14 mouse cellular contexts compared by ENCODE assay signal in the genomic region with DNA sequence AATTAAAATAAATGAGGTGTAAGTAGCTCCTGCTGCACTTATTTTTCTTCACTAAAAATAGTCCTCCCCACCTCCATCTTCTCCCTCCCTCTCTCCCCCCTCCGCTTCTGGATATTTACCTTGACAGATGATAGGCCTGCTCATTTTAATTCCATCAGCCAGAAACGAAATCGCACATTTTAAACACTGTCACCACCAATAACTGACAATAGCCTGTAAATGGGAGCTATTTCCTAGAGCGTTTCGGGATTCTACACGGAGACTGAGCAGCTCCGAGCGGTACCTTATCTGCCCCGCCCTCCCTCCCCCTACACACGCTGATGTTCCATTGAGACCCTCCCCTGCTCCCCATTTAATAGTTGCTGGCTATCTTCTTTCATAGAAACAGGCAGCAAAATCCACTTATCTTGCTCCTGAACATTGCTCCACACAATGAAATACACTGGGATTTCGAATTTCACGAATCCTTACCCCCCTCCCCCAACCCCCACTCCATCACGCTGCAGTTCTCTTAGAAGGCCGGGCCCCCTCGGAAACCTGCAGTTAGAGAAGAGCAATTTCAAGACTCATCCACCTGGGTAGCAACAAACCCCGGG. TPM values are rescaled to one million over a fixed set of nuclear protein-coding genes. Genes with fewer than 3 reads are reported as not detected.
DNase-seq lines count a peak whose midpoint lies in the region; ATAC-seq lines count a peak whose summit lies in the region.
"Had no signal": no experiment of that assay in that cellular context is flagged by ENCODE, and none has a peak within 500 bp of the region (broad histone marks: within the 10 kb centered on the region; RNA-seq: fewer than 3 reads in every experiment).

No protein-coding gene starts in this region.

- H3K9ac ChIP-seq in kidney, embryonic 15.5 days = no peak overlapping the region
- H3K9ac ChIP-seq in hindbrain, embryonic 16.5 days (ENCODE audit: low read depth, low read length) = peak overlapping the region; percentile 35; the same call in 1 of the 2 replicates
- H3K9ac ChIP-seq in midbrain, embryonic 16.5 days (ENCODE audit: low read depth, low read length) = peak overlapping the region; percentile 21; the same call in 1 of the 2 replicates

- no peak for ATAC-seq in kidney, embryonic 15.5 days (replicated peaks; ENCODE audit: low FRiP score)
- no peak for ATAC-seq in hindbrain, embryonic 16.5 days
- no peak for ATAC-seq in midbrain, embryonic 16.5 days

- peaks cover 93% of the 10 kb centered on the region for H3K27me3 ChIP-seq in kidney, embryonic 15.5 days
- peaks cover 93% of the 10 kb centered on the region for H3K27me3 ChIP-seq in forebrain, embryonic 10.5 days (ENCODE audit: poor library complexity, severe bottlenecking)
- peaks cover 5% of the 10 kb centered on the region; the same call in 1 of the 2 replicates for H3K27me3 ChIP-seq in hindbrain, embryonic 16.5 days (replicated peaks; ENCODE audit: control insufficient read depth, insufficient read depth, low read length)
- no peaks in the 10 kb centered on the region; the same call in 1 of the 2 replicates for H3K27me3 ChIP-seq in midbrain, embryonic 16.5 days (ENCODE audit: control insufficient read depth, insufficient read depth, low read depth, low read length)

- H3K27ac ChIP-seq in kidney, embryonic 15.5 days = no peak overlapping the region
- no peak overlapping the region for H3K27ac ChIP-seq in forebrain, embryonic 10.5 days
- no peak overlapping the region for H3K27ac ChIP-seq in hindbrain, embryonic 16.5 days (ENCODE audit: low read depth, low read length)
- peak overlapping the region; percentile 6; the same call in 1 of the 2 replicates for H3K27ac ChIP-seq in midbrain, embryonic 16.5 days (ENCODE audit: low read length)
- H3K27ac ChIP-seq: left cerebral cortex, adult 2 months had no signal

- H3K9me3 ChIP-seq in kidney, embryonic 15.5 days (replicated peaks) = 0 out of 2 replicates have a peak, but pooled peaks cover 5% of the 10 kb centered on the region
- peaks cover 6% of the 10 kb centered on the region for H3K9me3 ChIP-seq in forebrain, embryonic 10.5 days
- no peaks in the 10 kb centered on the region for H3K9me3 ChIP-seq in hindbrain, embryonic 16.5 days (ENCODE audit: control insufficient read depth, low read length)
- H3K9me3 ChIP-seq in midbrain, embryonic 16.5 days (replicated peaks; ENCODE audit: control insufficient read depth, low read length, poor library complexity, severe bottlenecking) = no peaks in the 10 kb centered on the region

- H3K36me3 ChIP-seq in kidney, embryonic 15.5 days = no peaks in the 10 kb centered on the region
- H3K36me3 ChIP-seq in forebrain, embryonic 10.5 days (replicated peaks) = no peaks in the 10 kb centered on the region
- H3K36me3 ChIP-seq in hindbrain, embryonic 16.5 days (ENCODE audit: control insufficient read depth, insufficient read depth, low read length) = no peaks in the 10 kb centered on the region
- no peaks in the 10 kb centered on the region for H3K36me3 ChIP-seq in midbrain, embryonic 16.5 days (ENCODE audit: control insufficient read depth, insufficient read depth, low read length)

- peaks cover 5% of the 10 kb centered on the region; the same call in 1 of the 2 replicates for H3K4me1 ChIP-seq in kidney, embryonic 15.5 days
- peaks cover 60% of the 10 kb centered on the region for H3K4me1 ChIP-seq in forebrain, embryonic 10.5 days
- H3K4me1 ChIP-seq in hindbrain, embryonic 16.5 days (ENCODE audit: control insufficient read depth, insufficient read depth, low read depth, low read length) = peaks cover 21% of the 10 kb centered on the region
- H3K4me1 ChIP-seq in midbrain, embryonic 16.5 days (ENCODE audit: control insufficient read depth, insufficient read depth, low read length) = peaks cover 16% of the 10 kb centered on the region; the same call in 1 of the 2 replicates

- WGBS in kidney, embryonic 15.5 days = 6% methylated on average over 16 of the region's 16 CpGs
- 11% methylated on average over 16 of the region's 16 CpGs for WGBS in forebrain, embryonic 10.5 days
- 10% methylated on average over 16 of the region's 16 CpGs for WGBS in hindbrain, embryonic 16.5 days
- 6% methylated on average over 16 of the region's 16 CpGs for WGBS in midbrain, embryonic 16.5 days

- peak overlapping the region; percentile 18 for H3K4me3 ChIP-seq in kidney, embryonic 15.5 days (replicated peaks)
- H3K4me3 ChIP-seq in forebrain, embryonic 10.5 days = peak overlapping the region; percentile 24
- no peak overlapping the region for H3K4me3 ChIP-seq in hindbrain, embryonic 16.5 days (ENCODE audit: low read length)
- H3K4me3 ChIP-seq in midbrain, embryonic 16.5 days (ENCODE audit: low read depth, low read length) = no peak overlapping the region
- H3K4me3 ChIP-seq: left cerebral cortex, adult 2 months had no signal

- intact Hi-C loops in left cerebral cortex, postnatal 25 days (cut with DNase I) = loop anchor here (5.0 kb wide), 2 partner anchors 407 to 558 kb away; no protein-coding TSS in a partner anchor

- DNase-seq in kidney, postnatal 10 days = no peak
- DNase-seq in forebrain, embryonic 10.5 days (ENCODE audit: extremely low spot score, low spot score) = no peak
- DNase-seq in adrenal gland, postnatal 10 days = no peak
- no peak for DNase-seq in left cerebral cortex, postnatal 25 days (ENCODE audit: low spot score in 2 of 2)
- no peak for DNase-seq in gastrocnemius, adult 8-10 months (ENCODE audit: low spot score in 2 of 2)
- DNase-seq: adrenal gland, postnatal 14 days; cerebellum, adult 8-10 months; heart, adult 18-20 months; kidney, adult 18-20 months; lung, adult 18-20 months had no signal

- peak overlapping the region; percentile 26 for H3K4me2 ChIP-seq in kidney, embryonic 15.5 days
- peak overlapping the region; percentile 15 for H3K4me2 ChIP-seq in hindbrain, embryonic 16.5 days (ENCODE audit: low read length)
- peak overlapping the region; percentile 35 for H3K4me2 ChIP-seq in midbrain, embryonic 16.5 days (ENCODE audit: low read length)

RNA-seq across cellular contexts. Expression of gene Efcab6, which starts 4.4 kb away (rescaled TPM):
- 0.16 and 0.27 TPM in 2 replicates for polyA plus RNA-seq in kidney, embryonic 15.5 days (2015; fragmentation: Nextera tagmentation; extraction: Ambion mirVana)
- polyA plus RNA-seq in forebrain, embryonic 10.5 days (2016; fragmentation: Nextera tagmentation; extraction: Ambion mirVana) = 0.19 and 0.23 TPM in 2 replicates
- 0.65 and 0.72 TPM in 2 replicates for polyA plus RNA-seq in hindbrain, embryonic 16.5 days (2015; fragmentation: Nextera tagmentation; extraction: Ambion mirVana)
- 0.65 and 1.5 TPM in 2 replicates for polyA plus RNA-seq in midbrain, embryonic 16.5 days (2015; fragmentation: Nextera tagmentation; extraction: Ambion mirVana)
- total RNA-seq in adrenal gland, postnatal 10 days (2021) = under 1 TPM in 1 of 2 experiments, not detected in 1; 0.67 TPM
- total RNA-seq in left cerebral cortex, postnatal 25 days (2021) = 10 to 100 TPM; 16.4 to 17.2 TPM
- total RNA-seq in gastrocnemius, adult 8-10 months (2022) = 1 to 10 TPM; 2.2 to 5.9 (median 4.6) TPM
- total RNA-seq: adrenal gland, postnatal 14 days had no signal

RNA-seq across cellular contexts. Expression of gene Sult4a1, which starts 36.0 kb away (rescaled TPM):
- 1.1 and 2.4 TPM in 2 replicates for polyA plus RNA-seq in kidney, embryonic 15.5 days (2015; fragmentation: Nextera tagmentation; extraction: Ambion mirVana)
- polyA plus RNA-seq in forebrain, embryonic 10.5 days (2016; fragmentation: Nextera tagmentation; extraction: Ambion mirVana) = 9.3 and 10.6 TPM in 2 replicates
- polyA plus RNA-seq in hindbrain, embryonic 16.5 days (2015; fragmentation: Nextera tagmentation; extraction: Ambion mirVana) = 138 and 143 TPM in 2 replicates
- polyA plus RNA-seq in midbrain, embryonic 16.5 days (2015; fragmentation: Nextera tagmentation; extraction: Ambion mirVana) = 100.0 and 114 TPM in 2 replicates
- 10 to 100 TPM in 1 of 2 experiments, 1 to 10 TPM in 1; 6.7 to 12.4 TPM for total RNA-seq in adrenal gland, postnatal 10 days (2021)
- total RNA-seq in left cerebral cortex, postnatal 25 days (2021) = 100 to 1,000 TPM; 423 to 434 TPM
- under 1 TPM in 1 of 4 experiments, not detected in 3; 0.10 TPM for total RNA-seq in gastrocnemius, adult 8-10 months (2022)

RNA-seq across cellular contexts. Expression of gene Pnpla5, which starts 53.4 kb away (rescaled TPM):
- polyA plus RNA-seq in kidney, embryonic 15.5 days (2015; fragmentation: Nextera tagmentation; extraction: Ambion mirVana) = not detected in 2 replicates
- not detected in 2 replicates for polyA plus RNA-seq in forebrain, embryonic 10.5 days (2016; fragmentation: Nextera tagmentation; extraction: Ambion mirVana)
- not detected in 2 replicates for polyA plus RNA-seq in hindbrain, embryonic 16.5 days (2015; fragmentation: Nextera tagmentation; extraction: Ambion mirVana)
- polyA plus RNA-seq in midbrain, embryonic 16.5 days (2015; fragmentation: Nextera tagmentation; extraction: Ambion mirVana) = not detected in 2 replicates
- total RNA-seq in adrenal gland, postnatal 10 days (2021) = under 1 TPM; 0.12 to 0.18 TPM
- total RNA-seq in left cerebral cortex, postnatal 25 days (2021) = not detected
- under 1 TPM in 1 of 4 experiments, not detected in 3; 0.19 TPM for total RNA-seq in gastrocnemius, adult 8-10 months (2022)
- total RNA-seq: heart, adult 18-20 months; left cerebral cortex, adult 2 months had no signal

Comparison
In these comparisons a context has a peak if more than half of its experiments do, and no peak if none do; other contexts are left out.
1. H3K4me3 ChIP-seq: peak in kidney, embryonic 15.5 days (single experiment) and forebrain, embryonic 10.5 days (single experiment); none in hindbrain, embryonic 16.5 days (single experiment) and midbrain, embryonic 16.5 days (single experiment).
2. Peak in every context shown above with its lines, with median percentiles within 50 percentile points of each other: H3K4me2 ChIP-seq.